20 mouse cellular contexts compared by ENCODE assay signal in genomic region chr12:109971508-109971907, GRCm38 (mm10).
"Had no signal": no experiment of that assay in that cellular context is flagged by ENCODE, and none has a peak within 500 bp of the region (broad histone marks: within the 10 kb centered on the region; RNA-seq: fewer than 3 reads in every experiment).

No protein-coding gene starts in this region.

- H3K4me1 ChIP-seq: limb, embryonic 12.5 days; limb, embryonic 15.5 days; liver, embryonic 13.5 days; neural tube, embryonic 15.5 days; stomach, embryonic 15.5 days had no signal

- H3K4me2 ChIP-seq: limb, embryonic 12.5 days; limb, embryonic 15.5 days; liver, embryonic 13.5 days; midbrain, embryonic 11.5 days; neural tube, embryonic 12.5 days; neural tube, embryonic 15.5 days; stomach, embryonic 15.5 days had no signal

- H3K27me3 ChIP-seq: limb, embryonic 15.5 days; liver, embryonic 13.5 days; neural tube, embryonic 12.5 days; neural tube, embryonic 15.5 days; stomach, embryonic 15.5 days had no signal

- DNase-seq: layer of hippocampus, adult 9-11 months; left cerebral cortex, postnatal 4 days; liver, embryonic 13.5 days; lung, adult 2 months; lung, postnatal 14 days; lung, postnatal 4 days; midbrain, embryonic 14.5 days; retina, postnatal 1 day; right cerebral cortex, postnatal 25 days; spleen, adult 18-20 months; thymus, postnatal 25 days had no signal

- H3K4me3 ChIP-seq: layer of hippocampus, adult 2 months; limb, embryonic 12.5 days; limb, embryonic 15.5 days; liver, embryonic 13.5 days; neural tube, embryonic 12.5 days; neural tube, embryonic 15.5 days; stomach, embryonic 15.5 days had no signal

- H3K27ac ChIP-seq: kidney, postnatal 0 days; layer of hippocampus, adult 2 months; limb, embryonic 12.5 days; limb, embryonic 15.5 days; liver, embryonic 13.5 days; neural tube, embryonic 12.5 days; neural tube, embryonic 15.5 days; stomach, embryonic 15.5 days had no signal

- H3K9me3 ChIP-seq: limb, embryonic 12.5 days; limb, embryonic 15.5 days; liver, embryonic 13.5 days; neural tube, embryonic 12.5 days; neural tube, embryonic 15.5 days; stomach, embryonic 15.5 days had no signal

- H3K9ac ChIP-seq: limb, embryonic 12.5 days; limb, embryonic 15.5 days; liver, embryonic 13.5 days; neural tube, embryonic 12.5 days; neural tube, embryonic 15.5 days; stomach, embryonic 15.5 days had no signal

- ATAC-seq: intestine, embryonic 16.5 days had no signal

- H3K36me3 ChIP-seq: limb, embryonic 12.5 days; limb, embryonic 15.5 days; liver, embryonic 13.5 days; neural tube, embryonic 12.5 days; neural tube, embryonic 15.5 days; stomach, embryonic 15.5 days had no signal
